ENCODE assay signal across 7 mouse cellular contexts in the genomic region with DNA sequence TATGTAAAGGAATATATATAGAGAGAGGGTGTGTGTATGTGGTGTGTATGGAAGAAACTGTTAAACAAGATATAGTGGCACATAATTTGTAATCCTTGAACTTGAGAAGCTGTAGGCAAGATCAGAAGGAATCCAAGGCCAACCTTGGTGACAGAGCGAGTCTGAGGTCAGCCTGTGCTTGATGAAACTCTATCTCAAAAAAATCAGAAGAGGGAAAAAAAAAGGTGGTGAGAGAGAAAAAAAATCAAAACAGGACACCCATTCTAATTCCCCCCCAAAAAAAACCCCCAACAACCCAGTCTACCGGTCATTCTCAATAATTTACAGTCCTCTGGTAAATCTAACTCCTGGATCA. TPM values are rescaled to one million over a fixed set of nuclear protein-coding genes. Genes with fewer than 3 reads are reported as not detected.
A peak's percentile ranks its signal among the peaks of the same experiment; 100 is the strongest.
DNase-seq lines count a peak whose midpoint lies in the region; ATAC-seq and TF ChIP-seq lines count a peak whose summit lies in the region.

No protein-coding gene starts in this region.

- DNase-seq in lung, embryonic 14.5 days = no peak
- no peak for DNase-seq in lung, postnatal 36 days
- DNase-seq in forebrain, embryonic 11.5 days (ENCODE audit: low spot score) = no peak
- no peak for DNase-seq in right cerebral cortex, postnatal 36 days (ENCODE audit: low spot score in 2 of 2)
- DNase-seq in cerebellum, adult 9-10 months = no peak

- no peak overlapping the region; the same call in 1 of the 2 replicates for H3K27ac ChIP-seq in lung, embryonic 14.5 days (ENCODE audit: low read depth)
- no peak overlapping the region for H3K27ac ChIP-seq in forebrain, embryonic 11.5 days (ENCODE audit: low read depth, low read length)
- no peak overlapping the region for H3K27ac ChIP-seq in intestine, postnatal 0 days (ENCODE audit: low read depth, low read length)
- H3K27ac ChIP-seq in neural tube, embryonic 13.5 days (replicated peaks) = no peak overlapping the region

- peak overlapping the region; percentile 99 for H3K4me3 ChIP-seq in lung, embryonic 14.5 days (ENCODE audit: low read depth, low read length)
- peak overlapping the region; percentile 98; the same call in 1 of the 2 replicates for H3K4me3 ChIP-seq in forebrain, embryonic 11.5 days (ENCODE audit: low read depth, low read length)
- peak overlapping the region; percentile 100 for H3K4me3 ChIP-seq in intestine, postnatal 0 days (ENCODE audit: low read depth, low read length)
- peak overlapping the region; percentile 96; the same call in 1 of the 2 replicates for H3K4me3 ChIP-seq in neural tube, embryonic 13.5 days

- WGBS in lung, embryonic 14.5 days = 10% methylated on average over 2 of the region's 2 CpGs
- 18% methylated on average over 2 of the region's 2 CpGs for WGBS in forebrain, embryonic 11.5 days
- WGBS in intestine, postnatal 0 days = 20% methylated on average over 2 of the region's 2 CpGs
- 30% methylated on average over 2 of the region's 2 CpGs for WGBS in neural tube, embryonic 13.5 days

- H3K9me3 ChIP-seq in lung, embryonic 14.5 days (ENCODE audit: low read depth, low read length) = no peaks in the 10 kb centered on the region
- no peaks in the 10 kb centered on the region for H3K9me3 ChIP-seq in forebrain, embryonic 11.5 days (ENCODE audit: control insufficient read depth, low read length)
- no peaks in the 10 kb centered on the region for H3K9me3 ChIP-seq in intestine, postnatal 0 days (ENCODE audit: control insufficient read depth)
- H3K9me3 ChIP-seq in neural tube, embryonic 13.5 days = no peaks in the 10 kb centered on the region

- H3K4me2 ChIP-seq in lung, embryonic 14.5 days = peak overlapping the region; percentile 83
- H3K4me2 ChIP-seq in forebrain, embryonic 11.5 days (ENCODE audit: low read depth, low read length, severe bottlenecking) = peak overlapping the region; percentile 96; the same call in 1 of the 2 replicates
- H3K4me2 ChIP-seq in intestine, postnatal 0 days (replicated peaks; ENCODE audit: low read depth) = peak overlapping the region; percentile 94; the same call in 1 of the 2 replicates
- peak overlapping the region; percentile 98 for H3K4me2 ChIP-seq in neural tube, embryonic 13.5 days

- H3K4me1 ChIP-seq in lung, embryonic 14.5 days (ENCODE audit: insufficient read depth) = peaks cover 20% of the 10 kb centered on the region
- peaks cover 5% of the 10 kb centered on the region for H3K4me1 ChIP-seq in forebrain, embryonic 11.5 days (replicated peaks; ENCODE audit: control insufficient read depth, insufficient read depth, low read length)
- 0 out of 2 replicates have a peak, but pooled peaks cover 16% of the 10 kb centered on the region for H3K4me1 ChIP-seq in intestine, postnatal 0 days (replicated peaks; ENCODE audit: control insufficient read depth, insufficient read depth, low read length)
- H3K4me1 ChIP-seq in neural tube, embryonic 13.5 days (replicated peaks) = peaks cover 23% of the 10 kb centered on the region

- TF ChIP-seq CTCF in lung, embryonic 14.5 days (IDR thresholded peaks at IDR 0.05; ENCODE audit: low read depth) = no peak
- no peak for TF ChIP-seq CTCF in intestine, postnatal 0 days (IDR thresholded peaks at IDR 0.05; ENCODE audit: low read depth)

- no peak for ATAC-seq in lung, embryonic 14.5 days (ENCODE audit: insufficient read depth)
- ATAC-seq in forebrain, embryonic 11.5 days (replicated peaks; ENCODE audit: low FRiP score) = 0 out of 2 replicates have a peak, but pooled peaks have one; percentile 10
- ATAC-seq in intestine, postnatal 0 days = no peak
- ATAC-seq in neural tube, embryonic 13.5 days (ENCODE audit: low read depth) = no peak

- H3K9ac ChIP-seq in lung, embryonic 14.5 days = peak overlapping the region; percentile 33; the same call in 1 of the 2 replicates
- H3K9ac ChIP-seq in forebrain, embryonic 11.5 days (ENCODE audit: low read length) = no peak overlapping the region; the same call in 1 of the 2 replicates
- H3K9ac ChIP-seq in intestine, postnatal 0 days (ENCODE audit: low read depth, low read length) = no peak overlapping the region
- H3K9ac ChIP-seq in neural tube, embryonic 13.5 days = no peak overlapping the region

- no peaks in the 10 kb centered on the region for H3K27me3 ChIP-seq in lung, embryonic 14.5 days (ENCODE audit: insufficient read depth, low read length)
- no peaks in the 10 kb centered on the region for H3K27me3 ChIP-seq in forebrain, embryonic 11.5 days (ENCODE audit: control insufficient read depth, insufficient read depth, low read length)
- H3K27me3 ChIP-seq in intestine, postnatal 0 days (replicated peaks; ENCODE audit: control insufficient read depth, insufficient read depth, low read length) = no peaks in the 10 kb centered on the region
- peaks cover 4% of the 10 kb centered on the region; the same call in 1 of the 2 replicates for H3K27me3 ChIP-seq in neural tube, embryonic 13.5 days

- no peaks in the 10 kb centered on the region for H3K36me3 ChIP-seq in lung, embryonic 14.5 days (ENCODE audit: insufficient read depth)
- no peaks in the 10 kb centered on the region for H3K36me3 ChIP-seq in forebrain, embryonic 11.5 days (ENCODE audit: control insufficient read depth, insufficient read depth, low read length)
- no peaks in the 10 kb centered on the region for H3K36me3 ChIP-seq in intestine, postnatal 0 days (ENCODE audit: control insufficient read depth, insufficient read depth)
- peaks cover 16% of the 10 kb centered on the region for H3K36me3 ChIP-seq in neural tube, embryonic 13.5 days

RNA-seq across cellular contexts. Expression of a gene that starts 0.4 kb away (rescaled TPM):
- polyA plus RNA-seq in lung, embryonic 14.5 days (2014; fragmentation: Nextera tagmentation; extraction: Ambion mirVana) = 9.5 and 10.1 TPM in 2 replicates
- 9.1 and 9.8 TPM in 2 replicates for polyA plus RNA-seq in forebrain, embryonic 11.5 days (2014; fragmentation: Nextera tagmentation; extraction: Ambion mirVana)
- polyA plus RNA-seq in intestine, postnatal 0 days (2015; fragmentation: Nextera tagmentation; extraction: Ambion mirVana) = 13.0 and 13.6 TPM in 2 replicates
- polyA plus RNA-seq in neural tube, embryonic 13.5 days (2015; fragmentation: Nextera tagmentation; extraction: Ambion mirVana) = 8.5 and 8.6 TPM in 2 replicates

RNA-seq across cellular contexts. Expression of a gene that starts 19.5 kb away (rescaled TPM):
- polyA plus RNA-seq in lung, embryonic 14.5 days (2014; fragmentation: Nextera tagmentation; extraction: Ambion mirVana) = 5.7 and 6.9 TPM in 2 replicates
- polyA plus RNA-seq in forebrain, embryonic 11.5 days (2014; fragmentation: Nextera tagmentation; extraction: Ambion mirVana) = 5.2 and 7.5 TPM in 2 replicates
- 1.6 and 1.9 TPM in 2 replicates for polyA plus RNA-seq in intestine, postnatal 0 days (2015; fragmentation: Nextera tagmentation; extraction: Ambion mirVana)
- polyA plus RNA-seq in neural tube, embryonic 13.5 days (2015; fragmentation: Nextera tagmentation; extraction: Ambion mirVana) = 4.1 and 4.8 TPM in 2 replicates
